Mouse (Mus musculus) 416B (cell line): Measurements from ENCODE around the gene Pramef25.
"Not testable (repeated sequence)": the region's sequence is repeated elsewhere in the genome, so short reads cannot be mapped to it uniquely, and the experiment has no call there.

Source experiments
- DNase-seq: peaks from one replicate; pipeline ENCODE4 v3.0.0; 2011; ENCODE audit warnings: low read depth

Gene Pramef25

GRCm38 (mm10) chr4:143950916-143951315 is at the start of gene Pramef25:
TSS of gene Pramef25 (minus strand) at chr4:143951016.
- not testable (repeated sequence) for DNase-seq

DNA sequence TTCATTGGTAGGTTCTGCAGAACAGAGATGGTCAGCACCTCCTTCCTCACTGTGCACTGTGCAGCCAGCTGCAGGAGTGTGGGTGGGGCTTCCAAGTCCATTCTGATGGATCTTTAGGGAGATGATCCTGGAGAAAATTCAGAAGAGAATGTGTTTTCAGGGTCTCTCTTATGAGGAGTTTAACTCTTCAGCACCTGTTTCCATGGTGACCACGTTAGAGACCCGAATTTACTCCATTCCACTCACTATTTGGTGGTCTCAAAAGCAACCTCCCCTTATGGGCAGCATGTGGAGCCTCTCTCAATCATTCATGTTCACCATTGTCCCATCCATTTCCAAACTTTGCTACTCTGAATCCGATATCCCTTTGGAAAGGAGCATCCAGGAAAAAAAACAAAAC is 43.5 kb upstream of the Pramef25 start, which contains the start of gene Pramef17:
TSS of gene Pramef17 (minus strand) at position 101 of the 400 bp plus-strand sequence.
- DNase-seq, result not testable (repeated sequence)

- not testable (repeated sequence) for DNase-seq
Measured at GRCm38 (mm10) chr4:143988126-143988525, 37.3 kb upstream of the Pramef25 start.

GRCm38 (mm10) chr4:143987475-143987941 is 36.7 kb upstream of the Pramef25 start:
- DNase-seq, result not testable (repeated sequence)

DNA sequence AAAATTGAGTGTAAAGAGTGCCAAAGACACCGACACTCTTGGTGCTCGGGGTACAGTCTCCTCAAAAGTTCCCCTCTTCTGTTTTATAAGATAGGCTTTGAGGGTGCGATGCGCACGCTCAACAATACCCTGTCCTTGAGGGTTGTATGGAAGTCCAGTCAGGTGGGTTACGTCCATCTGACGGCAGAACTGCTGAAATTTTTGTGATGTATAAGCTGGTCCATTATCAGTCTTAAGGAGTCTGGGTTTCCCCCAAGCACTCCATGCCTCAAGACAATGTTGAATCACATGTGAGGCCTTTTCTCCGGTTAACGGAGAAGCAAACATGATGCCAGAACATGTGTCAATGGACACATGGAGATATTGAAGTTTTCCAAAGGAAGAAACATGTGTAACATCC is 34.9 kb upstream of the Pramef25 start:
- DNase-seq, result not testable (repeated sequence)

DNA sequence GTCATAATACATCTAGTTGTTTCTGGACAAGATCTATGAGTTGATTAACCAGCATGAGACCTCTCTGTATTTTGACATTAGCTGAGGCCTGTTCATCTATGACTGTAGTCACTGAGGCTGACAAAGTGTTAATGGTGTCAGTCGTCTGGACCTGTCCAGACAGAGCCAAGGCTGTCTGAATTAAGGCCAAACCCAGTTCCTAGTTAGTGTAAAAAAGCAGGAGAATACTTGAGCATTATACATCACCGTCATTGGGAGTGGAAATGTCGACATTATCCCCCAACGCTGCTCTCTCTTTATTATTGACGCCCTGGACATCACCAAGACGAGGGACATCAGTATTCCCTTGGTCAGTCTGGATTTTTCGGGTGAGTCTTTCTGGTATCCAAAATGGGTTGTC is 34.3 kb upstream of the Pramef25 start:
- not testable (repeated sequence) for DNase-seq

- not testable (repeated sequence) for DNase-seq
Measured at GRCm38 (mm10) chr4:143983446-143983845, 32.6 kb upstream of the Pramef25 start.

DNA sequence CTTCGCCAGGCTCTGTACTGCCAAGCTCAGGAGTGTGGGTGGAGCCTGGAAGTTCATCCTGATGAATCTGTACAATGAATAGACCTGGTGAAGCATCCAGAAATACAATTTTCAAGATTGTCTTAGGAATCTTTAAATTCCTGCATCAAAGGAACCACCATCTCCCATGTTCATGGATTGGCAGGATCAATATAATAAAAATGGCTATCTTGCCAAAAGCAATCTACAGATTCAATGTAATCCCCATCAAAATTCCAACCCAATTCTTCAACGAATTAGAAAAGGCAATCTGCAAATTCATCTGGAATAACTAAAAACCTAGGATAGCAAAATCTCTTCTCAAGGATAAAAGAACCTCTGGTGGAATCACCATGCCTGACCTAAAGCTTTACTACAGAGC is 16.0 kb upstream of the Pramef25 start, which contains the start of gene Gm13101:
TSS of gene Gm13101 (minus strand) at position 101 of the 400 bp plus-strand sequence.
- not testable (repeated sequence) for DNase-seq

DNA sequence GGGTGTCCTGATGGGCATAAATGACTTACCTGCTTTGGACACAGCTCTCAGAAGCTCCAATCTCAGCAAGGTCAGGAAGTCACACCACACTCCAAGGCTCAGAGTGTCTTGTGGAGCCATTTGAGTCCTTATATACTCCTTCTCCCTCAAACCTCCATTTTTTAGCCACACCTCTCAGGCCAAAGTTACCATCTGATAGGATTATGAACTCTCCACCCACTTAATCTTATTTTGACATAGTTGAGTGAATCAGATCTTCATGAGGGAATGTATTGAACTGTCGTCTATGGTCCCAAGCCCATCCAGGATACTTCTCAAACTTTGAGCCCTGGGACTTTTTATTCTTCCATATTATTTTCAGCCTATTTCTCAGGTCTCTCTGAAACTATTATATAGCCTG is 50.5 kb downstream of the Pramef25 start, which contains the start of gene Pramef6:
TSS of gene Pramef6 (minus strand) at position 101 of the 400 bp plus-strand sequence.
- not testable (repeated sequence) for DNase-seq
